Mouse (Mus musculus) kidney, adult 9 months (tissue): ENCODE results near the gene Ankle2.

Experiments
- DNase-seq: peaks from one replicate; pipeline ENCODE4 v3.0.0; 2022

Ankle2 gene

GRCm38 (mm10) chr5:110230780-110231461, at the start of gene Ankle2:
Ankle2 (plus strand) TSS chr5:110231004.
- peak; percentile 92 for DNase-seq

GRCm38 (mm10) chr5:110181716-110182115, 49.1 kb upstream of the Ankle2 start:
- peak; percentile 37 for DNase-seq

GRCm38 (mm10) chr5:110203164-110203895, 27.5 kb upstream of the Ankle2 start:
- peak; percentile 18 for DNase-seq

GRCm38 (mm10) chr5:110204777-110205176, 26.0 kb upstream of the Ankle2 start:
- DNase-seq: no peak

- DNase-seq: no peak
These were observed 19.5 kb upstream of the Ankle2 start for GRCm38 (mm10) chr5:110211312-110211711.

- no peak for DNase-seq
These were observed 14.0 kb upstream of the Ankle2 start for GRCm38 (mm10) chr5:110216780-110217179.

GRCm38 (mm10) chr5:110220331-110220730, 10.5 kb upstream of the Ankle2 start:
- no peak for DNase-seq

GRCm38 (mm10) chr5:110222757-110223156, 8.0 kb upstream of the Ankle2 start:
- DNase-seq: no peak

- no peak for DNase-seq
These were observed 5.7 kb upstream of the Ankle2 start for GRCm38 (mm10) chr5:110225056-110225455.

- no peak for DNase-seq
These were observed 3.4 kb upstream of the Ankle2 start for GRCm38 (mm10) chr5:110227336-110227883.

GRCm38 (mm10) chr5:110230401-110230779, 414 bp upstream of the Ankle2 start:
- DNase-seq: no peak

- DNase-seq: peak; percentile 21
These were observed 834 bp downstream of the Ankle2 start for GRCm38 (mm10) chr5:110231638-110232037.

- DNase-seq: no peak
These were observed 1.5 kb downstream of the Ankle2 start for GRCm38 (mm10) chr5:110232346-110232745.

GRCm38 (mm10) chr5:110244091-110244490, 13.3 kb downstream of the Ankle2 start:
- no peak for DNase-seq

- DNase-seq: peak; percentile 27
These were observed 36.1 kb downstream of the Ankle2 start for GRCm38 (mm10) chr5:110266941-110267340.

- peak; percentile 88 for DNase-seq
These were observed 38.6 kb downstream of the Ankle2 start, which contains the start of gene Pgam5 for GRCm38 (mm10) chr5:110269141-110270101. Pgam5 (minus strand) TSS chr5:110269913.

GRCm38 (mm10) chr5:110270242-110270641, 39.4 kb downstream of the Ankle2 start:
- peak; percentile 26 for DNase-seq

GRCm38 (mm10) chr5:110274147-110274546, 43.3 kb downstream of the Ankle2 start:
- no peak for DNase-seq

- no peak for DNase-seq
These were observed 44.0 kb downstream of the Ankle2 start for GRCm38 (mm10) chr5:110274846-110275245.

- no peak for DNase-seq
These were observed 45.6 kb downstream of the Ankle2 start for GRCm38 (mm10) chr5:110276391-110276790.

- no peak for DNase-seq
These were observed 46.1 kb downstream of the Ankle2 start for GRCm38 (mm10) chr5:110276910-110277309.

- no peak for DNase-seq
These were observed 51.2 kb downstream of the Ankle2 start for GRCm38 (mm10) chr5:110281984-110282383.

GRCm38 (mm10) chr5:110284536-110284935, 53.7 kb downstream of the Ankle2 start:
- peak; percentile 76 for DNase-seq
